Mouse (Mus musculus) lung, postnatal 0 days (tissue): Measurements from ENCODE around the gene Casd1. TPM values are rescaled to one million over a fixed set of nuclear protein-coding genes. Genes with fewer than 3 reads are reported as not detected.

Source experiments
- ATAC-seq: fragments of 200-750 bp; cut with Nextera tagmentation; 2 replicates; pipeline ENCODE4 v1.8.0; 2017; ENCODE audit warnings: moderate library complexity
- DNase-seq: peaks from one replicate; pipeline ENCODE4 v3.0.0-alpha.2; 2016; ENCODE audit warnings: low spot score
- H3K27ac ChIP-seq: fragments of 300-500 bp; sonication (generic); 2 replicates; pipeline ENCODE4 v1.5.1; 2014; ENCODE audit warnings: antibody characterized with exemption, mild to moderate bottlenecking, low read length, mixed read lengths
- H3K27me3 ChIP-seq: fragments of 300-500 bp; sonication (generic); replicated peaks from 2 replicates; pipeline ENCODE4 v1.6.1; 2014; ENCODE audit warnings: low read length, mixed read lengths; ENCODE audit not compliant: insufficient read depth
- H3K36me3 ChIP-seq: fragments of 300-500 bp; sonication (generic); 2 replicates; pipeline ENCODE4 v1.6.1; 2014; ENCODE audit warnings: low read length, mixed read lengths; ENCODE audit not compliant: insufficient read depth
- H3K4me1 ChIP-seq: fragments of 300-500 bp; sonication (generic); 2 replicates; pipeline ENCODE4 v1.6.1; 2014; ENCODE audit warnings: antibody characterized with exemption, low read depth, low read length, mixed read lengths; ENCODE audit not compliant: insufficient read depth
- H3K4me2 ChIP-seq: fragments of 300-500 bp; sonication (generic); replicated peaks from 2 replicates; pipeline ENCODE4 v1.6.1; 2014; ENCODE audit warnings: low read depth, mild to moderate bottlenecking, low read length, moderate library complexity, mixed read lengths
- H3K4me3 ChIP-seq: fragments of 300-500 bp; sonication (generic); 2 replicates; pipeline ENCODE4 v1.5.1; 2014; ENCODE audit warnings: low read depth, low read length
- H3K9ac ChIP-seq: fragments of 300-500 bp; sonication (generic); replicated peaks from 2 replicates; pipeline ENCODE4 v1.6.1; 2014; ENCODE audit warnings: low read depth, mild to moderate bottlenecking
- H3K9me3 ChIP-seq: fragments of 300-500 bp; sonication (generic); 2 replicates; pipeline ENCODE4 v1.6.1; 2016; ENCODE audit warnings: low read length, mixed read lengths
- CTCF ChIP-seq: IDR thresholded peaks from 2 replicates; pipeline ENCODE4 v1.5.1; 2016; ENCODE audit warnings: antibody characterized with exemption, mild to moderate bottlenecking
- EP300 ChIP-seq: IDR thresholded peaks from 2 replicates; pipeline ENCODE4 v1.6.1; 2016; ENCODE audit warnings: antibody characterized with exemption, mild to moderate bottlenecking, control low read depth
- WGBS: fragments of 180-500 bp; shearing (Covaris S2); extraction: QIAGEN DNeasy Blood & Tissue Kit; methylation state at CpG from one replicate; pipeline ENCODE4 v1.1.7; 2014; 5-methylcytosine and 5-hydroxymethylcytosine counted together
- polyA plus RNA-seq: library from polyadenylated mRNA; unstranded; fragments of >200 nt; fragmentation: Nextera tagmentation; extraction: Ambion mirVana; gene quantifications from 2 replicates; pipeline ENCODE4 v1.2.1, GENCODE M21; 2015

Casd1 gene
- polyA plus RNA-seq, 1 experiment from 2014 or later: 18.4 TPM

DNA sequence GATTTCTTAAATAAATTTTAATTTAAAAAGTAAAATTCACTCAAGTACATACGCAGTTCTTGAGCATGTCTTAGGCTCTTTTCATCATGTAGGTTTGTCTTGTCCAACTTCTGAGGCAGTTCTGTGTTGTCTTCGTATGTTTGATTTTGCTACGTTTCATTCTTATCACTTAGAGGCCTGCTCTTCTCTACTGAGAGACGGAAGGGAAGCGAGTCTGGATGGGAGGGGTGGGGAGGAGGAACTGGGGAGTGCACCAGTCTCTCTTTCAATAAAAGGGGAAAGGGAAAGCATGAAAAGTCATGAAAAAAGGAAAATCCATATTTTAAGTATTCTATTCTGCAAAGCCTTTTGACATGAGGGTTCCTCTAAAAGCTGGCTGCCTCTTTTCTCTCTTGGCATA lies 54.8 kb downstream of the Casd1 start:
- no peak for TF ChIP-seq CTCF
- no peak for TF ChIP-seq EP300
- no peaks in the 10 kb centered on the region for H3K27me3 ChIP-seq
- ATAC-seq (no peak), DNase-seq (no peak)
- H3K9me3 ChIP-seq: no peaks in the 10 kb centered on the region
- H3K4me1 ChIP-seq: no peaks in the 10 kb centered on the region
- no peak overlapping the region for H3K4me3 ChIP-seq
- no peak overlapping the region for H3K27ac ChIP-seq
- H3K9ac ChIP-seq: no peak overlapping the region
- H3K4me2 ChIP-seq: no peak overlapping the region
- 36% methylated on average over 5 of the region's 5 CpGs for WGBS
- no peaks in the 10 kb centered on the region for H3K36me3 ChIP-seq

DNA sequence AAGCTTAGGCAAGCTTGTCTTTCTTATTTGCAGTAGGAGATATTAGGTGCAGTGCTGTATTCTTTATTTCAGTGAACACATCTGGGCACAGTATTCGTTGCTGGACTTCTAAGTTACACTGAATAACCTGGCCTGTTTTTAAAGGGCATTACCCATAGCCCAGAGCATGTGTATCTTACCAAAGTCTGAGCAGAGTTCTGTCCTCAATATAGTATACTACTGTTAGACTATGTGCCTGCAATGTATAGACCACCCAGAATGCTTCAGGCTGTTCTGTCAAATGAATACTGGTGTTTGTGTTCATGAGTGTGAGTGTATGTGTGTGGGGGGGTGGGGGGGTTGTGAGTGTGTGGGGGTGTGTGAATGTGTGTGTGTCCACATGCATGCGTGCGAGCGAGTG lies 55.3 kb downstream of the Casd1 start:
- Histone ChIP-seq H3K9ac (no peak overlapping the region), H3K27ac (no peak overlapping the region), H3K36me3 (no peaks in the 10 kb centered on the region), H3K4me1 (no peaks in the 10 kb centered on the region), H3K4me3 (no peak overlapping the region), H3K9me3 (no peaks in the 10 kb centered on the region), H3K27me3 (no peaks in the 10 kb centered on the region), H3K4me2 (no peak overlapping the region)
- no peak for ATAC-seq
- WGBS: 81% methylated on average over 4 of the region's 4 CpGs
- no peak for DNase-seq
- TF ChIP-seq CTCF (no peak), EP300 (no peak)

DNA sequence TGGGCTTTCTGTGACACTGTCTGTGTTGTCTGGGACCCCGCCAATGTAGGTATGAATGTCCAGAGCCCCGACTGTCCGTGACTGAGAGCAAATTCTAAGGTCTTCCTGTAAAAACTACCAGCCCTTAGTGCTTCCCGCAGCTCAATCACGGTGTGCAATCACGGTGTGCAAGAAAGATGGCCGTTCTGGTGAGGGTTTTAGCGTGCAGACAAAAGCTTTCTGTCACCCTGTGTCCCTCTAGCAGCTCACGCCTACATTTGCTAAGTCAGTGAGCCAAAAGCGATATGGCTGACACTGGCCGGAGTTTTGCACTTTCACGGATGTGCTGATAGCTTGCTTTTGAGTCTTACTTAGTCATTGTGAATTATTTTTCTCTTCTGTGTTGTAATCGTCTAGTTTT lies 58.2 kb downstream of the Casd1 start:
- Histone ChIP-seq H3K4me2 (no peak overlapping the region), H3K4me3 (no peak overlapping the region), H3K9me3 (no peaks in the 10 kb centered on the region), H3K36me3 (no peaks in the 10 kb centered on the region), H3K27me3 (no peaks in the 10 kb centered on the region), H3K27ac (no peak overlapping the region), H3K9ac (no peak overlapping the region), H3K4me1 (no peaks in the 10 kb centered on the region)
- ATAC-seq (no peak), DNase-seq (no peak)
- no peak for TF ChIP-seq CTCF
- WGBS: 74% methylated on average over 13 of the region's 13 CpGs

DNA sequence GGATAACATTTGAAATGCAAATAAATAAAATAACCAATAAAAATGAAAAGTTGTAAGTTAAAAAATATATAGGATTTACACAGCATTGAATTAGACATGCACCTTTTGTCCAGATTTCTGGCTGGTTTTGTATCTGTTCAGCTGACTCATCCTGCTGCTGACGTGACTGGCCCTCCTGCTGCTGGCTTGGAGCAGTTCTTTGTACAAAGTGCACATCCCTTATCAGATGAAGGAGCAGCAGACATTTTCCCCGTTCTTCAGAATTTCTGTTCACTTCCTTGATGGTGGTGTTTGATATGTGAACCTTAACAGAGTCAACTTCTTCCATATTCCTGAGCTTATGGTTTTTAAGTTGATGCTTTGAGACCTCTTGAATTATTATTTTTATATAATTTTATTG lies 62.9 kb downstream of the Casd1 start:
- TF ChIP-seq EP300 (no peak), CTCF (no peak)
- no peaks in the 10 kb centered on the region for H3K4me1 ChIP-seq
- WGBS: 42% methylated on average over 2 of the region's 2 CpGs
- no peaks in the 10 kb centered on the region for H3K36me3 ChIP-seq
- H3K9ac ChIP-seq: no peak overlapping the region
- H3K4me3 ChIP-seq: no peak overlapping the region
- H3K4me2 ChIP-seq: no peak overlapping the region
- ATAC-seq (no peak), DNase-seq (no peak)
- no peak overlapping the region for H3K27ac ChIP-seq
- H3K9me3 ChIP-seq: no peaks in the 10 kb centered on the region
- H3K27me3 ChIP-seq: no peaks in the 10 kb centered on the region

GRCm38 (mm10) chr6:4664313-4664712 lies 63.7 kb downstream of the Casd1 start:
- DNase-seq: no peak
- Histone ChIP-seq H3K27me3 (no peaks in the 10 kb centered on the region), H3K9ac (no peak overlapping the region), H3K36me3 (no peaks in the 10 kb centered on the region), H3K27ac (no peak overlapping the region), H3K4me3 (no peak overlapping the region), H3K4me2 (no peak overlapping the region), H3K4me1 (no peaks in the 10 kb centered on the region), H3K9me3 (no peaks in the 10 kb centered on the region)
- 59% methylated on average over 2 of the region's 2 CpGs for WGBS
- TF ChIP-seq EP300: no peak
- TF ChIP-seq CTCF: no peak
- no peak for ATAC-seq

DNA sequence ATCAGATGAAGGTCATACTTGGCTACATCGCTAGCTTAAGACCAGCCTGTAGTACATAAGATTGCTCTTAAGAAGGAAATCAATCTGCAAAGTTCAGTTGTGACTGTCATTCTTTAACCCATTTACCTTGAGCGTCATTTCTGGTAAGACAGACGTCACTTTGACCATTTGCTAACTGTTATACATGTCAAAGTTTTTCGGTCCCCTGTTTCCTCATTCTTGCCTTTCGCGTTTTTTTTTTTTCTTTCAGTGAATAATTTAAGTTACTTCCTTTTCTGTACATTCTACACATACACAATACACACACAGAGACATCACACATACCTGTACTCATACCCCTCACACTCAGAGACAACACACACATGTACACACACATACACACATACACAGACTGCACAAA lies 64.5 kb downstream of the Casd1 start:
- H3K4me3 ChIP-seq: no peak overlapping the region
- DNase-seq (no peak), ATAC-seq (no peak)
- no peak overlapping the region for H3K27ac ChIP-seq
- H3K4me2 ChIP-seq: no peak overlapping the region
- TF ChIP-seq EP300: no peak
- TF ChIP-seq CTCF: no peak
- H3K27me3 ChIP-seq: no peaks in the 10 kb centered on the region
- no peak overlapping the region for H3K9ac ChIP-seq
- no peaks in the 10 kb centered on the region for H3K9me3 ChIP-seq
- H3K36me3 ChIP-seq: no peaks in the 10 kb centered on the region
- WGBS: 82% methylated on average over 6 of the region's 6 CpGs
- H3K4me1 ChIP-seq: no peaks in the 10 kb centered on the region

DNA sequence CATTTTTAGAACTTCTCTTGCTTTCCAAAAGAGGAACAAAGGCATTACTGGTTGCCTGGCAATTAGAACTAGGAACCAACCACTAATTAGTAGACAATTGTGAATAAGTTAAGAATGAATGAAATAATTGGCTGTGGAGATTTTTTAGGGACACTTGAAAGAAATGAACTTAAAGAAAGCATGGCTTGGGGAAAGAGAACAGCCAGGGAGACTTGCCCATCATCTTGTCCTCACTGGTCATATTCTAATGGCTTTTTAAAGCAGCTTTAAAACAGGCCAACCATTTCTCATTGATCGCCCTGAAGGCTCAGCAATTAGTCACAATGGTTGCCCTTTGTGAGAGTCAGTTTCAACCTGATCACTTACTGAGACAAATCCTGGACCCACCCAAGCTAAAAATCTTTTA lies 76.7 kb downstream of the Casd1 start:
- no peak for DNase-seq
- no peak for ATAC-seq

More for the DNA sequence above, 76.7 kb downstream of the Casd1 start:
- Histone ChIP-seq H3K4me2 (no peak overlapping the region), H3K4me1 (no peaks in the 10 kb centered on the region), H3K27ac (no peak overlapping the region), H3K9me3 (no peaks in the 10 kb centered on the region), H3K27me3 (no peaks in the 10 kb centered on the region), H3K36me3 (no peaks in the 10 kb centered on the region), H3K4me3 (no peak overlapping the region), H3K9ac (no peak overlapping the region)
- TF ChIP-seq EP300 (no peak), CTCF (no peak)
- WGBS: 97% methylated on average over 1 of the region's 1 CpGs
